Mouse (Mus musculus) CH12.LX (cell line): ENCODE results near the gene Itpr2. TPM values are rescaled to one million over a fixed set of nuclear protein-coding genes. Genes with fewer than 3 reads are reported as not detected.

Experiments used
- DNase-seq: peaks from one replicate; pipeline ENCODE4 v3.0.0-alpha.2; 2013; ENCODE audit errors: extremely low read depth
- H3K27ac ChIP-seq: 2 replicates; pipeline ENCODE4 v1.5.1; 2012; ENCODE audit warnings: low read depth, mild to moderate bottlenecking, control low read depth, moderate library complexity; ENCODE audit not compliant: insufficient read depth
- H3K27me3 ChIP-seq: replicated peaks from 2 replicates; pipeline ENCODE3; 2012; ENCODE audit warnings: inconsistent platforms
- H3K36me3 ChIP-seq, 2 experiments: replicated peaks in 1 of 2; 2 replicates each; pipeline versions ENCODE3 to v1.6.1; 2012; ENCODE audit warnings: inconsistent platforms in 1 of 2, low read length in 1 of 2, mild to moderate bottlenecking in 1 of 2, mixed read lengths in 1 of 2, moderate library complexity in 1 of 2; ENCODE audit not compliant: control insufficient read depth in 1 of 2, insufficient read depth in 1 of 2
- H3K4me1 ChIP-seq, 2 experiments: 2 replicates each; pipeline ENCODE4 v1.6.1; 2012; ENCODE audit warnings: inconsistent platforms in 1 of 2, moderate library complexity in 1 of 2; ENCODE audit not compliant: insufficient read depth in 2 of 2, control insufficient read depth in 1 of 2
- H3K4me2 ChIP-seq: 2 replicates; pipeline ENCODE4 v1.6.1; 2012; ENCODE audit warnings: low read depth, mild to moderate bottlenecking, control low read depth; ENCODE audit not compliant: poor library complexity, insufficient read depth, severe bottlenecking
- H3K4me3 ChIP-seq, 3 experiments: fragments of 150-350 bp in 1 of 3; sonication (generic) in 1 of 3; replicated peaks in 1 of 3; 2 replicates each; pipeline versions ENCODE3 to v1.5.1; 2011 to 2012; ENCODE audit warnings: low read depth in 2 of 3, low read length in 2 of 3, mild to moderate bottlenecking in 2 of 3, moderate library complexity in 2 of 3, control low read depth in 1 of 3, improper control_type of control experiment in 1 of 3, inconsistent platforms in 1 of 3, mixed read lengths in 1 of 3; ENCODE audit not compliant: poor library complexity in 1 of 3
- H3K79me2 ChIP-seq: replicated peaks from 2 replicates; pipeline ENCODE4 v1.6.1; 2012; ENCODE audit warnings: mild to moderate bottlenecking, moderate library complexity; ENCODE audit not compliant: control insufficient read depth, poor library complexity, insufficient read depth, severe bottlenecking; ENCODE audit errors: extremely low read depth
- H3K9ac ChIP-seq: 2 replicates; pipeline ENCODE4 v1.6.1; 2012; ENCODE audit warnings: low read depth, mild to moderate bottlenecking, control low read depth, moderate library complexity; ENCODE audit not compliant: insufficient read depth
- H3K9me3 ChIP-seq: replicated peaks from 2 replicates; pipeline ENCODE3; 2012; ENCODE audit warnings: low read length, inconsistent platforms, mixed read lengths
- CHD1 ChIP-seq: IDR thresholded peaks from 2 replicates; pipeline ENCODE4 v1.6.1; 2012; ENCODE audit warnings: low read depth, low read length, improper control_type of control experiment, inconsistent platforms
- E2F4 ChIP-seq: IDR thresholded peaks from 2 replicates; pipeline ENCODE4 v1.6.1; 2011; ENCODE audit warnings: low read depth, low read length, improper control_type of control experiment; ENCODE audit not compliant: insufficient replicate concordance
- EP300 ChIP-seq: IDR thresholded peaks from 2 replicates; pipeline ENCODE4 v1.6.1; 2011; ENCODE audit warnings: low read length, improper control_type of control experiment
- IRF4 ChIP-seq: IDR thresholded peaks from 2 replicates; pipeline ENCODE4 v1.6.1; 2014; ENCODE audit warnings: low read depth, mild to moderate bottlenecking, inconsistent platforms, low read length, improper control_type of control experiment
- KAT2A ChIP-seq: IDR thresholded peaks from 2 replicates; pipeline ENCODE4 v1.6.1; 2012; ENCODE audit warnings: low read length, improper control_type of control experiment, inconsistent platforms; ENCODE audit not compliant: insufficient replicate concordance
- MAZ ChIP-seq: IDR thresholded peaks from 2 replicates; pipeline ENCODE4 v1.6.1; 2012; ENCODE audit warnings: low read depth, mild to moderate bottlenecking, inconsistent platforms, low read length, improper control_type of control experiment, moderate library complexity
- MEF2A ChIP-seq: IDR thresholded peaks from 2 replicates; pipeline ENCODE4 v1.6.1; 2014; ENCODE audit warnings: low read depth, mild to moderate bottlenecking, inconsistent platforms, low read length, improper control_type of control experiment, borderline replicate concordance
- MXI1 ChIP-seq: IDR thresholded peaks from 2 replicates; pipeline ENCODE4 v1.6.1; 2011; ENCODE audit warnings: mild to moderate bottlenecking, low read depth, low read length, improper control_type of control experiment
- RAD21 ChIP-seq: IDR thresholded peaks from 2 replicates; pipeline ENCODE4 v1.6.1; 2011; ENCODE audit warnings: low read depth, mild to moderate bottlenecking, low read length, improper control_type of control experiment, moderate library complexity
- RCOR1 ChIP-seq: conservative IDR thresholded peaks from 2 replicates; pipeline ENCODE4 v1.6.1; 2012; ENCODE audit warnings: low read depth, mild to moderate bottlenecking, inconsistent platforms, low read length, improper control_type of control experiment
- SMC3 ChIP-seq: IDR thresholded peaks from 2 replicates; pipeline ENCODE4 v1.6.1; 2011; ENCODE audit warnings: low read depth, low read length, improper control_type of control experiment
- TBP ChIP-seq: conservative IDR thresholded peaks from 2 replicates; pipeline ENCODE4 v1.6.1; 2011; ENCODE audit warnings: low read depth, low read length, improper control_type of control experiment
- TCF12 ChIP-seq: IDR thresholded peaks from 2 replicates; pipeline ENCODE4 v1.6.1; 2014; ENCODE audit warnings: low read depth, mild to moderate bottlenecking, inconsistent platforms, low read length, improper control_type of control experiment
- UBTF ChIP-seq: IDR thresholded peaks from 2 replicates; pipeline ENCODE4 v1.6.1; 2012; ENCODE audit warnings: low read depth, mild to moderate bottlenecking, inconsistent platforms, low read length, improper control_type of control experiment, moderate library complexity
- ZMIZ1 ChIP-seq: IDR thresholded peaks from 2 replicates; pipeline ENCODE4 v1.6.1; 2012; ENCODE audit warnings: low read depth, mild to moderate bottlenecking, inconsistent platforms, low read length, improper control_type of control experiment
- ZNF384 ChIP-seq: IDR thresholded peaks from 2 replicates; pipeline ENCODE4 v1.6.1; 2012; ENCODE audit warnings: low read depth, low read length, improper control_type of control experiment, inconsistent platforms
- dilution Hi-C: fragments of 300-500 bp; cut with MboI; formaldehyde crosslinking; loops from 2 replicates; pipeline ENCODE4 v1.14.3; 2020; ENCODE audit warnings: low sequenced_read_pairs; ENCODE audit not compliant: extremely low pct_unique_long_range_greater_than_20kb, extremely low pct_ligation_motif_present
- in situ Hi-C: fragments of 300-500 bp; cut with MboI; formaldehyde crosslinking; loops from 3 replicates; pipeline ENCODE4 v1.14.3; 2019; ENCODE audit warnings: low sequenced_read_pairs, low pct_ligation_motif_present, low pct_unique_long_range_greater_than_20kb, mixed read lengths
- polyA plus RNA-seq: library from polyadenylated mRNA; unstranded; fragments of >175 nt; gene quantifications from 2 replicates; pipeline ENCODE4 v1.2.1, GENCODE M21; 2012; ENCODE audit warnings: low read depth; ENCODE audit not compliant: insufficient read length
- total RNA-seq, 2 experiments: library from RNA; depleted of rRNA; stranded (reverse); fragments of 300-350 nt in 1 of 2; fragments of >200 nt in 1 of 2; gene quantifications; 2 replicates each; pipeline ENCODE4 v1.2.3; 2012 to 2014

Itpr2 gene
- total and polyA plus RNA-seq, 3 experiments = 3.5 to 8.9 (median 4.4) TPM

DNA sequence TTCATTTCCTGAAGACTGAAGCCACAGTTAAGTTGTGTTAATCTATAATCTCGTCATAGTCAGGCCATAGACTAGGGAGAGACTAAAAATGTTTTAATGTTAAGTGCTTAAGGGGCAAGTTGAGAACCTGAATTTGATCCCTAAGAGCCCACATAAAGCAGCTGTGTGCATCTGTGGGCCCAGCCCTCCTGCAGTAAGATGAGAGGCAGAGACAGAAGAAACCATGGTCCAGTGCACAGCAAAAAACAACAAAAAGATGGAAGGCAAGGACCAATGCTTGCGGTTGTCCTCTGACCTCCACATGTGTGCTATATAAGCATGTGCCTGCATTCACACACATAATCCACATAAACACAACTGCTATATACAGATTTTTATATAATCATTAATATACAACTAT lies 191.8 kb downstream of the Itpr2 start:
- no peak for DNase-seq
- no peak overlapping the region for H3K4me3 ChIP-seq
- TF ChIP-seq E2F4 (no peak), RAD21 (no peak), ZMIZ1 (no peak), EP300 (no peak), MXI1 (no peak), MAZ (no peak), ZNF384 (no peak), CHD1 (no peak), KAT2A (no peak), RCOR1 (no peak), TCF12 (no peak)
- H3K9me3 ChIP-seq = no peaks in the 10 kb centered on the region
- peaks cover 0 to 13% of the 10 kb centered on the region in 2 experiments for H3K36me3 ChIP-seq
- dilution Hi-C loops (no loop called here), in situ Hi-C loops (no loop called here)
- no peaks in the 10 kb centered on the region for H3K27me3 ChIP-seq
- no peak overlapping the region for H3K27ac ChIP-seq
- peaks cover 3 to 8% of the 10 kb centered on the region in 2 experiments; a peak in 2 of 4 replicates for H3K4me1 ChIP-seq
- no peak overlapping the region for H3K4me2 ChIP-seq
- no peaks in the 10 kb centered on the region for H3K79me2 ChIP-seq
- no peak overlapping the region for H3K9ac ChIP-seq

DNA sequence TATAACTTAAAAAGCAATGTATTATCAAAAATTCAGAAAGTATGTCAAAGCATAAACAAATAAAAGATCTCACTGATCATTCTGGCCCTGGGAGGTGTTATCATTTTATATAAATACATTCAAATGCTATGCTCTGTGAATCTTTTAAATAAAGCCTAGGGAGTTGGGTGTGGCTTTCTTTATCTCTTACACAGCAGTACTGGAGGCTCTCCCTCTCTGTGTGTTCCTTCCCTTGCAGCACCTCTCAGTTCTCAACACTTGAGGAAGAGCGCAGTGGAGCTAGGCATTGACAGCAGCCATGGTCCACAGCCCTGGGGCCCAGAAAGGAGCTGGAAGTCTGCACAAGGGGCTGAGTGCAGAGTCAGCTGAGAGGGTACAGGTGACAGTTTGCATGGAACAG lies 192.7 kb downstream of the Itpr2 start:
- no peak for DNase-seq
- Histone ChIP-seq H3K36me3 (peaks cover 0 to 13% of the 10 kb centered on the region in 2 experiments), H3K27me3 (no peaks in the 10 kb centered on the region), H3K9me3 (no peaks in the 10 kb centered on the region), H3K27ac (no peak overlapping the region), H3K4me3 (no peak overlapping the region), H3K4me1 (peaks cover 3 to 8% of the 10 kb centered on the region in 2 experiments; a peak in 2 of 4 replicates), H3K4me2 (no peak overlapping the region), H3K9ac (no peak overlapping the region), H3K79me2 (no peaks in the 10 kb centered on the region)
- TF ChIP-seq SMC3 = no peak
- TF ChIP-seq MEF2A = no peak
- no peak for TF ChIP-seq TBP
- TF ChIP-seq UBTF = no peak
- TF ChIP-seq IRF4 = no peak
- dilution Hi-C loops (no loop called here), in situ Hi-C loops (no loop called here)
